Mouse (Mus musculus) left cerebral cortex, postnatal 36 days (tissue): ENCODE results near the gene Hmga1b. TPM values are rescaled to one million over a fixed set of nuclear protein-coding genes. Genes with fewer than 3 reads are reported as not detected.
A peak's percentile ranks its signal among the peaks of the same experiment; 100 is the strongest.
"Not testable (repeated sequence)": the region's sequence is repeated elsewhere in the genome, so short reads cannot be mapped to it uniquely, and the experiment has no call there.

ENCODE experiments used
- DNase-seq, 2 experiments: peaks; one replicate each; pipeline ENCODE4 v3.0.0; 2021 to 2022; ENCODE audit warnings: low spot score in 2 of 2, mixed read lengths in 1 of 2
- intact Hi-C: fragments of 180-260 bp; cut with DNase I; formaldehyde crosslinking; loops from one replicate; pipeline ENCODE4 v1.15.1; 2025
- total RNA-seq, 2 experiments: library from RNA; stranded (reverse); gene quantifications; 2 replicates each; pipeline ENCODE4 v1.2.3; 2021

Hmga1b gene
- total RNA-seq, 2 experiments from 2014 or later: 23.4 to 34.8 TPM

DNA sequence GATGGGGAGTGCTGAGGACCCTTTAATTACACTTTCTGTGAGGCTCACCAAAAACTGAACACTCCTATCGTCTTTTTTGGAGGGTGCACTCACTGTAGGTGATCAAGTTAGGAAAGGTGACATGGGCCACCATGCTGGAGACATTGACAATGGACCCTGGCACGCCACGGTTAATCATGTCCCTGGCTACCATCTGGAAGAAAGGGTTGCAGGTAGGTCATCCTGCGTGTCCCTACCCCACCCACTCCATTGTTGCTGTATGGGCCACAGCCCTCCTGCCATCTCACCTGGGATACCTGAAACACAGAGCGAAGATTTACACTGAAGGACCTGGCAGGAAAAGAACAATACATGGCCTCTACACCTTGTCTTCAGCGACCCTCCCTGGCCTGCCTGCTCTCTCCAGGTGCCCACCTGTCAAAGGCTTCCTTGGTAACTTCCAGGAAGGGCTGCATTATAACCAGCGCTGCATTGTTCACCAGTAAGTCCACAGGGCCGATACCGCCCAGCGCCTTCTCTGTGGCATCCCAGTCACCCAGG, 32.2 kb upstream of the Hmga1b start:
- no peak for DNase-seq
- intact Hi-C loops: no loop called here

DNA sequence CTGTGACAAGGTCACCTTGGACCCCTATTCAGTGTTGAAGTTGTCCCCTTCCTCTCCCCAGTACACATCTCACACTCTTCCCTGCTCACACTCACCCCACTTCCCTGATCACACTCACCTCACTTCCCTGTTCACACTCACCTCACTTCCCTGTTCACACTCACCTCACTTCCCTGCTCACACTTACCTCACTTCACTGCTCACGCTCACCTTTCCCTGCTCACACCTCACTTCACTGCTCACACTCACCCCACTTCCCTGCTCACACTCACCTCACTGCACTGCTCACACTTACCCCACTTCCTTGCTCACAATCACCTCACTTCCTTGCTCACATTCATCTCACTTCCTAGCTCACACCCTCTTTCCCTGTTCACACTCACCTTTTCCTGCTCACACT, 31.2 kb upstream of the Hmga1b start:
- DNase-seq: no peak
- intact Hi-C loops: no loop called here

- intact Hi-C loops: no loop called here
- DNase-seq: no peak
Observed at GRCm38 (mm10) chr11:120731858-120732680, 30.5 kb upstream of the Hmga1b start, which contains the start of gene Cbr2. Gene Cbr2, minus strand, starts transcription at chr11:120732114.

DNA sequence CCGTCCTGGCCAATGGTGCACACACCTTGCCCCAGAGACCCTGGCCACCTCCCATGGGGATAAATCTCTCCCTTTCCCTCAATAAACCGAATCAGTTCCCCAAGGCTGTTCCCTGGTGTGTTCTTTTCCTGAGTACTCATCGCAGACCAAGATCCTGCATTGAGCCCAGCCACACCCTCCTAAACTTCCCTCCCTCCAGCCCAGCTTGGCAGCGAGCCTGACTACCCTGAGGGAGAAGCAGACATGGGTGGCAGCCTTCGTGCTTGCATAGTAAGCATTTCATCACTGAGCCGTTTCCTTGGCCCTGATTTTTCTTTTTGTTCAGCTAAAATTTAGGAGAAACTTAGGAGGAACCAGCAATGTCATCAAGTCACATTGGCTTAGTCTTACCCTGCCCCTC, 29.1 kb upstream of the Hmga1b start:
- DNase-seq: no peak
- intact Hi-C loops: no loop called here

- intact Hi-C loops: no loop called here
- no peak for DNase-seq
Observed at GRCm38 (mm10) chr11:120736424-120736823, 26.2 kb upstream of the Hmga1b start.

DNA sequence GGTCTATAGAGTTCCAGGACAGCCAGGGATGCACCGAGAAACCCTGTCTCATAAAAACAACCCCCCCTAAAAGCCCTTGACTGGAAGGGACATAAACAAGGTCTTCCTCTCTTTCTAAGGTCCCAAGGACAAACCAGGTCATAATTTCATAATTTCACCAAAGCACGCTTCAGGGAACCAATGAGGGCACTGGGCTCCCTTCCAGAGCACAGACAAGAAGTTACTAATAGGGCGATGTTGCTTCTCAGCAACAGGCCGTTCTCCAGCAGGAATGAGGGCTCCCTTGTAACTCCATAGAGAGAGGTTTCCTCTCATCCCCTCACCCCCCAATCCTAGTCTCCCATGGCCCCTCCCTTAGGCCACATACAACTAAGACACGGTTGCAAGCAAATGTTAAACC, 21.6 kb upstream of the Hmga1b start:
- intact Hi-C loops: no loop called here
- DNase-seq: no peak

- DNase-seq: no peak
- intact Hi-C loops: no loop called here
Observed at GRCm38 (mm10) chr11:120744121-120744701, 18.4 kb upstream of the Hmga1b start.

DNA sequence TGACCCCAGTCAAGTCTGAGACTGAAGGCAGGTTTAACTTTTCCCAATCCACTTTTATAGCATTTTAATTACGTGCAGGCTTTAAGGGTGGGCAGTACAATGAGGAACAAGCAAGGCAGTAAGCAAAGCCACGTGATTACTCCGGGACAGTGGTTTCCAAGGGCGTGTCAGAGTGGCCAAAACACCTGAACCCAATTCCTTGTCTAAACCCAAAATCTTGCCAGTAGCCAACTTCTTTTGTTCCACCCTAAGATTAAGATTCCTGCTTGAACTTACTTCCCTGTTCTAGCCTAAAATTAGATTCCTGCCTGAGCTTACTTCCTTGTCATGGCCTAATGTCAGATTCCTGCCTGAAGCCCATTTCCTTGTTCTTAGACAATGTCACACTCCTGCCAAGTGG, 14.6 kb upstream of the Hmga1b start:
- DNase-seq: no peak
- intact Hi-C loops: no loop called here

DNA sequence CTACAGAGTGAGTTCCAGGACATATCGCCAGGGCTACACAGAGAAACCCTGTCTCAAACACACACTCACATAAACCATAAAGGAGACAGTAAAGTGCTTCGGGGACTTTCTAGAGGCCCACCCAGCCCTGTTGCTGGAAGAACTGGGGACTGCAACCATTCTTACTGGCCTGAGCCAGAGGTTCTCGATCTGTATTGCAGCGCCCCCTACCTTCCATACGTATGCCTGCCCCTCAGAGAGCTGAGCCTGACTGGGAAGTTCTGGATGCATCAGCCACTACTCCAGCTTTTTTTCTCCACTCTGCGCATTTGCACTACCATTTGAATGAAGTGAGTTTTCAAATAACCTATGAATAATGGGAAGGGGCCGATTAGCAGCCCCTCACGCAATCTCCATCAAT, 13.2 kb upstream of the Hmga1b start:
- DNase-seq: no peak
- intact Hi-C loops: no loop called here

DNA sequence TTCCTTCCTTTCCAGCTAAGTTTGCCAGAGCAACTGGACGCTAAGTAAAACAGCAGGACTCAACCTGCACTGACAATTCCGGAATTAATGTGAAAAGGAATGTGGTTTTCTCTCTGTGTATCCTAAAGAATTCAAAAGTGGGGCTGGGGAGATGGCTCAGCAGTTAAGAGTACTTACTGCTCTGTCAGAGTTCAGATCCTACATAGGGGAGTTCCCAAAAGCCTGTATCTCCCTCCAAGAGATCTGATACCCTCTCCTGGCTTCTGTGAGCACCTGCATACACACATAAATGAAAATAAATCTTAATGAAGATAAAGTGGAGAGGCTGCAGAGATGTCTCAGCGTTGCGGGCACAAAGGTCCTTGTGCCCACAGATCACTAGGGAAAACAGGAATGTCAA, 11.0 kb upstream of the Hmga1b start:
- intact Hi-C loops: no loop called here

GRCm38 (mm10) chr11:120760236-120760635, 2.4 kb upstream of the Hmga1b start:
- intact Hi-C loops: no loop called here
- no peak for DNase-seq

More for the DNA sequence above, 11.0 kb upstream of the Hmga1b start:
- no peak for DNase-seq

- intact Hi-C loops: no loop called here
Observed at GRCm38 (mm10) chr11:120761811-120762671, 553 bp upstream of the Hmga1b start.

GRCm38 (mm10) chr11:120763121-120763999, 766 bp downstream of the Hmga1b start:
- DNase-seq, intact Hi-C loops: not testable (repeated sequence)

More at GRCm38 (mm10) chr11:120761811-120762671, 553 bp upstream of the Hmga1b start:
- DNase-seq: no peak

DNA sequence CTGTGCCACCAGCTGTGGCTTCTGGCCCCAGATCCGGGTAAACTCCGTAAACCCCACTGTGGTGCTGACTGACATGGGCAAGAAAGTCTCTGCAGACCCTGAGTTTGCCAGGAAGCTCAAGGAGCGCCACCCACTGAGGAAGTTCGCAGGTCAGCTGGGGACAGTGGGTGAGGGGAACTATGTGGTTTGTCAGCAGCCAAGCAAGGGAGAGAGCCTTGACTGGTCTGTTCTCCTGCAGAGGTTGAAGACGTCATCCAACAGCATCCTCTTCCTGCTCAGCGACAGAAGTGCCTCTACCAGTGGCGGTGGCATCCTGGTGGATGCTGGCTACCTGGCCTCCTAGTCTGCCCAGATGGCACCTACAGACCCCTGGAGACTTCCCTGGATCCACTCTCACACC, 4.4 kb downstream of the Hmga1b start:
- DNase-seq, intact Hi-C loops: not testable (repeated sequence)

GRCm38 (mm10) chr11:120768206-120768605, 5.6 kb downstream of the Hmga1b start:
- no peak for DNase-seq
- intact Hi-C loops: no loop called here

DNA sequence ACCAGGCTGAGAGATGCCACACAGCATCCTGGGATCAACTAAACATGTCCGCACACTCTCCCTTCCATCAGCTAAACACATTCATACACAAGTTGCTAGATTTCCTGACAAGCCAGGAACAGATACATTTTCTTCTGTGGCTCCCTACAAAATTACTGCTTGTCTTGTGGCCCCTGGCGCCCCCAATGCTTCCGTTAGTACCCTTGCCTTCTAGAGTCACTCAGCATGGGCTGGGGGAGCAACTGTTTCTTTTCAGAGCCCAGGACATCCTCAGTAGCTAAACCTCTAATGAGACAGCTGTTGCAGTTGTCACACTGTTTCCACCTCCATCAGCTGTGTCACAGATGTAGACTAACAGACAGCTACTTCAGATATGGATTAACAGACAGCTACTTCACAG, 10.2 kb downstream of the Hmga1b start:
- DNase-seq: no peak
- intact Hi-C loops: loop anchor here (10.0 kb wide), 1 partner anchor 118 kb away; no protein-coding TSS in a partner anchor

- intact Hi-C loops: loop anchor here (10.0 kb wide), 1 partner anchor 119 kb away; no protein-coding TSS in a partner anchor
- no peak for DNase-seq
Observed at GRCm38 (mm10) chr11:120773463-120774190, 11.0 kb downstream of the Hmga1b start.

DNA sequence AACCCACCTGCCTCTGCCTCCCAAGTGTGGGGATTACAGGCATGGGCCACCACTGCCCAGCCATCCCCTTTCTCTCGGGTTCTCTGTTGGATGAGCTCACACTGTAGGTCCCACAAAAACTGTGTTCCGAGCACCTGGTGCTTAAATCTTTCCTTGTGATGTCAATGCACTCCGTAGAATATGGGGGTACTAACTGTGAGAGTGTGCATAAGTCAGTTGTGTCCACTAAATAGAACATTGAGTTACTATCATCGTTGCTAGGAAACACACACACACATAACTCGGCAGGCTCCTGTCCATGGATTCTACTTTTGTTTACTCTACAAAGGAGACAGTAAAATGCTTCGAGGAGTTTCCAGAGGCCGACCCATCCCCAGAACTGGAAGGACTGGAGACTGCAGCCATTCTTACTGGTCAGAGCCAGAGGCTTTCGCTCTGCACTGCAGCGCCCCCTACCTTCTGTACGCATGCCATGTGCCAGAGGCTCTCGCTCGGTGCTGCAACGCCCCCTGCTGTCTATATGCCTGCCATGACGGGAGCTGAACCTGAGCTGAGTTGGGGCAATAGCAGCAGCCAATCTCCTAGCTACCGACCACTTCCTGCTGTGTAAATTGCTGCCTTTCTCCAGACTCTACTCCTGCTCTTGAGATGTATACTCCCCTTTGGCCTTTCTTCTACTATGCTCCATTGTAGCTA, 13.3 kb downstream of the Hmga1b start:
- peak; percentile 90 to 93 for DNase-seq
- intact Hi-C loops: loop anchor here (1.0 to 10.0 kb wide), 2 partner anchors 56 to 121 kb away; no protein-coding TSS in a partner anchor
